Mouse (Mus musculus) brain, adult 2 months (tissue): ENCODE data around the gene Uaca.
A peak's percentile ranks its signal among the peaks of the same experiment; 100 is the strongest.

Experiments
- DNase-seq: peaks from one replicate; pipeline ENCODE4 v3.0.0; 2011; ENCODE audit warnings: low read depth, low spot score

Gene Uaca

GRCm38 (mm10) chr9:60885148-60885547 is 90.8 kb downstream of the Uaca start:
- no peak for DNase-seq

- DNase-seq, result peak; percentile 31
Measured at GRCm38 (mm10) chr9:60886431-60887371, 92.4 kb downstream of the Uaca start.

DNA sequence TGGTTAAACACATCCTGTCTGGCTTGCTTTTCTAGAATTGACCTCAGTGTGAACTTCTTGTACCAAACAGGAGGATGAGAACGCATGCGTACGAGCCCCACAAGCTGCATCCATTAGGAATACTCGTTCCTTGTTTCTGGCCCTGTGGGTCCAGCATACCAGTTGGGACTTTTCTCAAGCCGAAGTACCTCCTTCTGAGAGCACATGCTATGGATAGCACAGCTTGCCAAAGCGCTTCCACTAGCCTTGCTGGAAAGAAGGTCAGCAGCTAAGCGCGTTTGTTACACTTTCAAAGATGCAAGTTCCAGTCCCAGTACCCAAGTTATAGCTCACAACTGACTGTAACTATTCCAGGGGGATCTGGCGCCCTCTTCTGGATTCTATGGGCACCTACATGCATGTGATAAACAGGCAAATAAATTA is 93.1 kb downstream of the Uaca start:
- DNase-seq, result no peak

DNA sequence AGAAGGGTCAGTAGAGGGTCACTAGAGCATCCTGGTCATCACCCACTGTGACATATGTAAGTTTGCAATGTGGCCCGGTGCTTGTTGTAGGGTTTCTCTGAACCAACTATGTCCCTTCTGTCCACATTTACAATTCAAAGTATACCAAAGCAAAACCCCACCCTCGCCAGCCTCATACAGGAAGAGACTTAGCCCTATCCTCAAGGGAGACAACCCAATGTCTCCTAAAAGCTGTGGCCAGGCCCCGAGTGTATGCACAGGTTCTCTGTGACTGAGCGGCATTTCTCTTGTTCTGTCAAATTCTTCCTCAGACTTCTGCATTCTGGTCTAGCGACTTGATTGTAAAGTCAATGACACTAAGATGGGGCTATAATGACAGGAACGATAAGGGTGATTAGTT is 99.2 kb downstream of the Uaca start:
- no peak for DNase-seq

- DNase-seq, result peak; percentile 87
Measured at GRCm38 (mm10) chr9:60895486-60896110, 101.3 kb downstream of the Uaca start.

GRCm38 (mm10) chr9:60898291-60899020 is 104.1 kb downstream of the Uaca start:
- DNase-seq, result no peak

DNA sequence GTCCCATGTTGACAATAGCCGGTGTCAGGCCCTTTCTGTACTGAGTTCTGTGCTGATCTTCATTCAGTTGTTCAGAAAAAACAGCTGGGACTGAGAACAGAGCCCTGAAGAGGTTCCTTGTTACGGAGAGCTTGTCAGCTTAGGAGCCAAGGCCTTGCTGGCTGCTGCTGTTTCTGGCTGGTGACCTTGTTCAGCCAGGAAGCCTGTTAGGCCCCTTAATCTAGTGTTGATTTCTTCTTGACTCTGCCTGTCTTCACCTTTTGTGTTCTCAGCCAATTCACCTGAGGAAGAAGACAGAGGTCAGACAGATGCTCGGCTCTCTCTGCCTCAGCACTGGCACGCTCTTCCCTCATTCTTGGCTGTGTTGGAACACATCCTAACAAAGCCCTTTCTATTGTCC is 104.9 kb downstream of the Uaca start:
- DNase-seq, result peak; percentile 55

DNA sequence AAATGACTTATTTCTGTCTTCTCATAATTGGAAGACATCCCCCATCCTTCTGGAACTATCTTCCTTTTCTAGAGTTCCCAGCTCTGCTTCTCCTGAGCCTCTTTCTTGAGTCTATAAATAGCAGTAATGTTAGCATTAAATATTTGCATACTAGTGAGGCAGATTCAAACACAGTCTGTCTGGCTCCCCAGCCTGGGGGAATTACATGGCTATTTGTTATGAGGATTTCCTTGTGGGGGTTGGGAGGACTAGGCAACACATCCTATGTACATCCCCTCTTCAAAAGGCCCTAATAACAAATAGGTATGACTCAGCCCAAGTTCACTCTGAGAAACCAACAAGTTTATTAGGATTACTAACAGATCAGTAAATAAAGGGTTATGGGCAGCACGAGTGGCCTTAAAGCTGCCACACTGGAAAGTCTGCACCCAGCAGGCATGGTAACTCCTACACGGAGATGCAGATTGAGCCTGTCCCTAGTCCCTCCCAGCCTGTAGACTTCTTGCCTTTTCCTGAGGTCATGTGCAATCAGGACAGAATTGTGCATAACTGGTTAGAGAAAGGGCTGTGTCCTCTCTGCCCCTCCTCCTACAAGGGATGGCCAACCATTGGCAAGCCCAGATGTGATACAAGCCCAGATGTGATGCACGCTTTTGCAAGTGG is 105.6 kb downstream of the Uaca start:
- no peak for DNase-seq

DNA sequence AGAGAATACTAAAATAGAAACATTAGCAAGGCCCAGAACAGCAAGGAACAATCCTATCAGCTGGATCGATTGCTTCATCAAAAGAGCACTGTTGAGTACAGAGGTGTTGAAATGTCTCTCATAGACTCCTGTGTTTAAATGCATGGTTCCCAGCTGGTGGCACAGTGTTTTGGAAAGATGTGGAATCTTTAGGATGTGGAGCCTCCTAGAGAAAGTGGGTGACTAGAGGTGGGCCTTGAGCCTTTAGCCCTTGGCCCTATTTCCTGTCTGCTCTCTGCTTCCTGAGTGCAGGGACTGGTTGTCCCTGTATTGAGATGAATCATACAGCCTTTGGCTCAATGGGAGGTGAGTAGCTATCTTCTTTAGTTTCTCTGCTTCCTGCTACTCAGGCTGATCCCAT is 117.9 kb downstream of the Uaca start:
- no peak for DNase-seq

DNA sequence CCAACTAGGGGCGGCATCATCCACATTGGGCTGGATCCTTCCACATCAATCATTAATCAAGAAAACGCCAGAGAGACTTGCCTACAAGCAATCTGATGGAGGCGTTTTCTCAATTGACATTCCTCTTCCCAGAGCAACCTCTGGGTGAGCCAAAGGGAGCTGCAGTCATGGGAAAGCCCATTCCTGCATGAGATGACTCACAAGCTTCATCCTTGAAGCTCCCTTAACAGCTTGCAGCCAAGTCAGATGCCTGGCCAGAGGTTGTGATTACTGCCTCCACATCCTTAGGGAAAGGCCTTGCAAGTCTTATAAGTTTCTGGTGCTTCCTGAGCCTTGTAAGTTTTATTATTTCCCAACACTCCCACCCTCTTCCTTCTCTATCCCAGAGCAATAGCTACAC is 119.3 kb downstream of the Uaca start:
- DNase-seq, result no peak

DNA sequence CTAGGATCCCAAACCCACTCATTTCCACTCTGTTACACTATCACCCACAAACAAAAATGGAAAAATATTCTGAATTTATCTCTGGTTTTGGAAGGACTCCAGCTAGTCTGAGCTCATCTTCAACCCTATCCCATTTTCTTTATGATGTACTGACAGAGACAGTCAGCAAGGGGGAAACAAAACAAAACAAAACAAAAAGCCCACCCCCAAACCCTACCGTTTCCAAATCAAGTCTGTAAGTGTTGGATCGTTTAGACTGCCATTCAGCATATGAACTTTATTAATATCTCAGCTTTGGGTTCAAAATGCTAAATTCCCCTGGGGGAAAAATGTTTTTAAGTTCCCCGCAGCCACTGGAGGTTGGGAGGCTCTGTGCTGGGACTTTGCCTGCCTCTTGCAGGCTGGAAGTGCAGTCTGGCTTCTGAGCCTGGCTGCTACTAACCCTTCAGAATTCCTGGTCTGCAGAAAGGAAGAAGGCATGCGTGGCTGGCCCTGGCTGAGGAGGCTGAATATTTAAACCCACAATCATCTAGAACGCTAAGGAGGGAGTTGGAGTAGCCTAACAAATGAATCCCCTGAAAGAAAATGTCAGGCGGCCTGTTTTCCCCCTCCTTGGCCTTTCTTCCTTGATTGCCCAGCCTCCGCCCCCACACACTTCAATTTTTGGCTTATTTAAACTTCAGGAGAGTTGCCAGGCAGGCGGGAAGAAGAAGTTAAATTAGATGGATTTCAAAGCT is 125.8 kb downstream of the Uaca start:
- peak; percentile 11 for DNase-seq

GRCm38 (mm10) chr9:60920673-60921062 is 126.3 kb downstream of the Uaca start:
- no peak for DNase-seq

DNA sequence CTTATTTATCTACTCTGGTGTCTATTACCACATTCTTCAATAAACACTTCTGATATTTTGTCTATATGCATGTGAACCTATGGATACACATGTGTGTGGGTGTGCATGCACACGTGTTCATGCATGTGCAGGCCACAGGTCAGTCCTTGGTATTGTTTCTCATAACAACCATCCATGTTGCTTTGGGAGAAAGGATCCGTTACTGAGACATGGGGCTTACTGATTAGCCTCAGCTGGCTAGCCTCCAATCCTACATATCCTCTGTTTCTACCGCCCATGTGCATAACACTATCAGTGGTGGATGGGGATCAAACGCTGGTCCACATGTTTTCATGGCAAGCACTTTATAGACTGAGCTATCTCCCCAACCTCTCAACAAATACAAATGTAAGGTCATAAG is 126.9 kb downstream of the Uaca start:
- no peak for DNase-seq

- no peak for DNase-seq
Measured at GRCm38 (mm10) chr9:60921831-60922230, 127.5 kb downstream of the Uaca start.

DNA sequence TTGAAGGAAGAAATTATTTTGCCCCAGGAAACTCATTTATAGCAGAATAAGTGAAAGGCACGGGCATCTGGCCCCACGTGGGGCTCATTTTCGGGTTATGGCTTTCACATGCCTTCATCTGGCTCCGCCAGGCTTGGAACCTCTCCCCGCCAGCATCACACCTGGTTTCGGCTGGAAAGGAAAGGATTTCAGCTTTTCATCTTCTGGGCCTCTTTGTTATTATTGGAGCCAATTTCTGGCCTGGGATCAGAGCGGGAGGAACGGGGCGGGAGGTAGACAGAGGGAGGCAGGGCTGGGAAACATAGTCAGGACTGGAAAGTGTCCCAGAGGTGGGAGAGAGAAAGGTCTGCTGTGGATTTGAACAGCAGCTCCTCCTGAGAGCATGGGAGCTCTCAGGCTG is 132.0 kb downstream of the Uaca start:
- no peak for DNase-seq

DNA sequence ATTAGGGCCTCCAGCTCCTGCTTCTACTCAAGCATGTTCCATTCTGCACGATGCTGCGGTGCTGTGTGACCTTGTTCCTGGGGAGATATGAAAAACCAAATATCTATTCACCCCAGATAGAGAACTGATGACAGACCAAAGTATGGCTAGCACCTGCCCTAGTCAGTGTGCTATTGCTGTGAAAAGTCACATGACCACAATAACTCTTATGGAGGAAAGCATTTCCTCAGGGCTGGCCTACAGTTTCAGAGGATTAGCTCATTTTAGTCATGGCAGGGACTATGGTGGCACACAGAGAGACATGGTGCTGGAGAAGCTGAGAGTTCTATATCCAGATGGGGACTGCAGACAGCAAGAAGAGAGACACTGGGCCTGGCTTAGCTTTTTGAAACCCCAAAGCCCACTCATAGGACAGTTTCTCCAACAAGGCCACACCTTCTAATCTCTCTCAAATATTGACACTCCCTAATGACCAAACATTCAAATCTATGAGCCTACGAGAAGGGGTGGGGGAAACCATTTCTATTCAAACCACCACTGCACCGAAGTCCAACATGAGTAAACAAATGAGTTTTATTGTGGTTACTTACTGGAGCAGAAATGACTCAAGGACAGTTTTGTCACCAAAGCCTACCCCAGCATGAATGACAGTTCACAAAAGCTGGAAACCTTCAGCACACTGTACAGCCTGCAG is 135.1 kb downstream of the Uaca start:
- DNase-seq, result no peak
